ENCODE assay signal across 7 mouse cellular contexts in the genomic region with DNA sequence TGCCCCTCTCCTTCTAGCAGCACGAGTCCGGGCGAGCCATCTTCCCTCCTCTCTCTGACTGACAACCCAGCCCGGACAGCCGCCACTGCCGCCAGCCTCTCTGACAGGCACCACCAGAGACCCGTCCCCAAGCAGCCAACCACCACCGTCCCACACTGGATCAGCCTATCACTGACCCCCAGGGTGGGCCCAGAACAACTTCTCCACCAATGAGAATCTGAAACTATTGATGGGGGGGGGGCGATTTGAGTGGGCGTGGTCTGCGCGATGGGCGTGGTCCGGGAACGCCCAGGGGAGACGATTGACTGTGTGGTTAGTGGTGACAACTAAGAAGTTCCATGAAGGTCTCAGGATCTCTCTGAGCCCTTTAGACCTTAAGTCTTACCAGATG. TPM values are rescaled to one million over a fixed set of nuclear protein-coding genes. Genes with fewer than 3 reads are reported as not detected.
DNase-seq lines count a peak whose midpoint lies in the region; ATAC-seq and TF ChIP-seq lines count a peak whose summit lies in the region.

TSS of gene Fam126a (minus strand) at position 112 of the 391 bp plus-strand sequence.

- peak within 1 kb of the TSS; percentile 65 for H3K27ac ChIP-seq in embryonic facial prominence, embryonic 11.5 days (replicated peaks; ENCODE audit: low read depth, low read length)
- H3K27ac ChIP-seq in limb, embryonic 12.5 days, result peak within 1 kb of the TSS; percentile 75
- peak within 1 kb of the TSS; percentile 79 for H3K27ac ChIP-seq in midbrain, embryonic 15.5 days
- peak within 1 kb of the TSS; percentile 94 for H3K27ac ChIP-seq in spleen, adult 2 months (ENCODE audit: insufficient read depth, low read length)

- no peak for TF ChIP-seq CTCF in spleen, adult 2 months (IDR thresholded peaks at IDR 0.05; ENCODE audit: extremely low read depth, insufficient read depth, insufficient read length, insufficient replicate concordance)

- H3K36me3 ChIP-seq in embryonic facial prominence, embryonic 11.5 days (replicated peaks; ENCODE audit: control insufficient read depth, insufficient read depth, low read depth, low read length), result no peaks in the 10 kb centered on the region
- no peaks in the 10 kb centered on the region for H3K36me3 ChIP-seq in limb, embryonic 12.5 days
- no peaks in the 10 kb centered on the region for H3K36me3 ChIP-seq in midbrain, embryonic 15.5 days (replicated peaks)
- H3K36me3 ChIP-seq in spleen, adult 2 months (ENCODE audit: control insufficient read depth, insufficient read depth, low read length), result no peaks in the 10 kb centered on the region

- peak; percentile 100 for ATAC-seq in embryonic facial prominence, embryonic 11.5 days (replicated peaks; ENCODE audit: insufficient number of reproducible peaks, low FRiP score, low TSS enrichment, low read depth)
- ATAC-seq in limb, embryonic 12.5 days (ENCODE audit: insufficient number of reproducible peaks, insufficient read depth, low FRiP score, low TSS enrichment, low read depth), result peak; percentile 100
- ATAC-seq in midbrain, embryonic 15.5 days (replicated peaks), result peak; percentile 100

- TF ChIP-seq POLR2A in spleen, adult 2 months (IDR thresholded peaks at IDR 0.05; ENCODE audit: low read depth, low read length), result peak; percentile 89

- peak; percentile 97 for DNase-seq in adrenal gland, postnatal 14 days
- DNase-seq in embryonic facial prominence, embryonic 11.5 days (ENCODE audit: low spot score), result peak; percentile 94
- peak; percentile 100 for DNase-seq in heart, adult 11 months
- DNase-seq in kidney, adult 18-20 months, result peak; percentile 90
- peak; percentile 92 to 93 for DNase-seq in spleen, adult 2 months (ENCODE audit: low read depth in 1 of 2, low spot score in 2 of 2)

- H3K27me3 ChIP-seq in embryonic facial prominence, embryonic 11.5 days (ENCODE audit: control insufficient read depth, insufficient read depth, low read length), result no peaks in the 10 kb centered on the region
- no peaks in the 10 kb centered on the region for H3K27me3 ChIP-seq in limb, embryonic 12.5 days
- no peaks in the 10 kb centered on the region for H3K27me3 ChIP-seq in midbrain, embryonic 15.5 days (replicated peaks)
- no peaks in the 10 kb centered on the region for H3K27me3 ChIP-seq in spleen, adult 2 months (ENCODE audit: control insufficient read depth, insufficient read depth, low read length)

- peak within 1 kb of the TSS; percentile 84 for H3K4me3 ChIP-seq in embryonic facial prominence, embryonic 11.5 days (ENCODE audit: low read depth, low read length)
- peak within 1 kb of the TSS; percentile 81 for H3K4me3 ChIP-seq in limb, embryonic 12.5 days (replicated peaks)
- peak within 1 kb of the TSS; percentile 90 for H3K4me3 ChIP-seq in midbrain, embryonic 15.5 days
- peak within 1 kb of the TSS; percentile 98 for H3K4me3 ChIP-seq in spleen, adult 2 months (ENCODE audit: extremely low read depth, insufficient read depth, insufficient read length)

- H3K9ac ChIP-seq in embryonic facial prominence, embryonic 11.5 days (replicated peaks; ENCODE audit: low read length), result peak within 1 kb of the TSS; percentile 83
- H3K9ac ChIP-seq in limb, embryonic 12.5 days (replicated peaks), result peak within 1 kb of the TSS; percentile 91
- H3K9ac ChIP-seq in midbrain, embryonic 15.5 days, result peak within 1 kb of the TSS; percentile 71

- peak within 1 kb of the TSS; percentile 90 for H3K4me2 ChIP-seq in embryonic facial prominence, embryonic 11.5 days (ENCODE audit: low read depth, low read length)
- peak within 1 kb of the TSS; percentile 90 for H3K4me2 ChIP-seq in limb, embryonic 12.5 days
- peak within 1 kb of the TSS; percentile 79 for H3K4me2 ChIP-seq in midbrain, embryonic 15.5 days

- WGBS in embryonic facial prominence, embryonic 11.5 days, result under 1% methylated on average over 16 of the region's 16 CpGs
- 0% methylated on average over 16 of the region's 16 CpGs for WGBS in limb, embryonic 12.5 days
- under 1% methylated on average over 16 of the region's 16 CpGs for WGBS in midbrain, embryonic 15.5 days
- under 1% methylated on average over 16 of the region's 16 CpGs for WGBS in spleen, adult 2 months

- H3K9me3 ChIP-seq in embryonic facial prominence, embryonic 11.5 days (replicated peaks; ENCODE audit: control insufficient read depth, low read length), result no peaks in the 10 kb centered on the region
- H3K9me3 ChIP-seq in limb, embryonic 12.5 days, result no peaks in the 10 kb centered on the region
- H3K9me3 ChIP-seq in midbrain, embryonic 15.5 days, result no peaks in the 10 kb centered on the region

- no peaks in the 10 kb centered on the region for H3K4me1 ChIP-seq in embryonic facial prominence, embryonic 11.5 days (ENCODE audit: control insufficient read depth, insufficient read depth, low read length)
- peaks cover 8% of the 10 kb centered on the region; the same call in 1 of the 2 replicates for H3K4me1 ChIP-seq in limb, embryonic 12.5 days (replicated peaks)
- peaks cover 13% of the 10 kb centered on the region for H3K4me1 ChIP-seq in midbrain, embryonic 15.5 days
- peaks cover 10% of the 10 kb centered on the region; the same call in 1 of the 2 replicates for H3K4me1 ChIP-seq in spleen, adult 2 months (ENCODE audit: control insufficient read depth, insufficient read depth, insufficient read length)

RNA-seq across cellular contexts. Expression of gene Fam126a, which starts in this region (rescaled TPM):
- total RNA-seq in adrenal gland, postnatal 14 days (2021), result 67.7 and 74.0 TPM in 2 replicates
- 32.0 and 35.6 TPM in 2 replicates for polyA plus RNA-seq in embryonic facial prominence, embryonic 11.5 days (2014; fragmentation: Nextera tagmentation; extraction: Ambion mirVana)
- 40.0 and 40.8 TPM in 2 replicates for polyA plus RNA-seq in limb, embryonic 12.5 days (2016; fragmentation: Nextera tagmentation; extraction: Ambion mirVana)
- 33.0 and 33.3 TPM in 2 replicates for polyA plus RNA-seq in midbrain, embryonic 15.5 days (2015; fragmentation: Nextera tagmentation; extraction: Ambion mirVana)
- 5.0 and 6.0 TPM in 2 replicates for polyA plus RNA-seq in spleen, adult 2 months (2012; rRNA removed)

Comparison
In these comparisons a context has a peak if more than half of its experiments do, and no peak if none do; other contexts are left out.
1. Peak in every context shown above with its lines: DNase-seq, ATAC-seq, H3K4me3 ChIP-seq and H3K27ac ChIP-seq.